Mouse (Mus musculus): Measurements from ENCODE around the gene Cd9.

DNA sequence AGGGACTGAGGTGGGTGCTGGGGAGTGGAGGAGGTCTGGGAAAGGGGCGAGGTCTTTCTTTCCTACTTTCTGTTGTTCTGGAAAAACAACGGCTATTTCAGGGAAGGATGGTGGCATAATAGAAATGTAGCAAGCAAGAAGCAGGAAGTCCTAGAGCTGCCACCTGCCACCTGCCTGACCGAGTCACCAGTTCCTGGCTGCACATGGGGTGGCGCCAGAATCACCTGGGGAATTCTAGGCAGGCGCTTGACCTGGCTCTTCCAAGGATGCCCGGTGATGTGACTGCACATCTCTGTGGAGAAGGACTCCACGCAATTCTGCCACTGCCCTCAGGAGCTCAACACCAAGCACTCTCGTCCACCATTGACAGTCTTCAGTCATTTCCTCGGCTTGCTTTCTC, 15.2 kb downstream of the Cd9 start:
- TF ChIP-seq POLR2A (IDR thresholded peaks at IDR 0.05; ENCODE audit: extremely low read depth, insufficient read depth, low read length), result no peak
- no peak for TF ChIP-seq CTCF (IDR thresholded peaks at IDR 0.05; ENCODE audit: extremely low read depth, insufficient read depth, low read length)
